Mouse (Mus musculus) layer of hippocampus, adult 11-12 months (tissue): ENCODE data around the gene Bag3.
"Not testable (repeated sequence)": the region's sequence is repeated elsewhere in the genome, so short reads cannot be mapped to it uniquely, and the experiment has no call there.

Experiments
- DNase-seq: peaks from one replicate; pipeline ENCODE4 v3.0.0; 2022; ENCODE audit warnings: low spot score

The Bag3 gene

DNA sequence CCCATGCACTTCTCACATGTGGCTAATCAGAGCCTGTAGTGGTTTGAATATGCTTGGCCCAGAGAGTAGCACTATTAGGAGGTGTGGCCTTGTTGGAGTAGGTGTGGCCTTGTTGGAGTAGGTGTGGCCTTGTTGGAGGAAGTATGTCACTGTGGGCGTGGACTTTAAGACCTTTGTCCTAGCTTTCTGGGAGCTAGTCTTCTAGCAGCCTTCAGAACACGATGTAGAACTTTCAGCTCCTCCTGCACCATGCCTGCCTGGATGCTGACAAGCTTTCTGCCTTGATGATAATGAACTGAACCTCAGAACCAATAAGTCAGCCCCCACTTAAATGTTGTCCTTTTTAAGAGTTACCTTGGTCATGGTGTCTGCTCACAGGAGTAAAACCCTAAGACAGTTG lies 46.0 kb downstream of the Bag3 start:
- DNase-seq: not testable (repeated sequence)

GRCm38 (mm10) chr7:128569987-128570656 lies 46.7 kb downstream of the Bag3 start:
- no peak for DNase-seq

DNA sequence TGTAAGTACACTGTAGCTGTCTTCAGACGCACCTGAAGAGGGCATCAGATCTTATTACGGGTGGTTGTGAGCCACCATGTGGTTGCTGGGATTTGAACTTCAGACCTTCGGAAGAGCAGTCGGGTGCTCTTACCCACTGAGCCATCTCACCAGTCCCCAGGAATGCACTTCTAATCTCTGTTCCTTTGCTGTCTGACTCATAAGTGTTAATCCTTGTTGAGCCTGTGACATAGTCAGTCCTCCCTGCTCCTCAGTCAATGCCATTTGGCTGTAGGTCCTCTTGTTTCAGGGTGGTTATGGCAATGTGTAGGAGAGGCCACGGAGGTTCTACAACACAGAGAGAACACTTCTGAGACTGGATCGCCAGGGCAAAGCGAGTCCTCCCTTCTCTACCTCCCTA lies 47.2 kb downstream of the Bag3 start:
- not testable (repeated sequence) for DNase-seq

GRCm38 (mm10) chr7:128572030-128572429 lies 48.6 kb downstream of the Bag3 start:
- no peak for DNase-seq

DNA sequence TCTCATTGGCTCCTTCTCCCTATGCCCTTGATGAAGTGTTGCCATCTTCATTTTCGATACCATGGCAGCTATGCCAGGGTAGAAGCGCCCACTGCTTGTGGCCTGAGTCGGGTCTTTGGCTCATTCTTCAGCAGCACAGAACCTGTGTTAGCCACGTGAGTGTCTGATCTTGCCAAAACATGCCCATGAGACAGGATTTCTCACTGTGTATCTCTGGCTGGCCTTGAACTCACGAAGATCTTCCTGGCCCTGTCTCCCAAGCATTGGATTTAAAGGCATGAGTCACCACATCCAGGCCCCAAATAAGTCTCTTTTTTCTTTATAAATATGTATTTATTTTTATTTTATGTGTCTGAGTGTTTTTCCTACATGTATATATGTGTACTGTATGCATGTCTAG lies 51.8 kb downstream of the Bag3 start:
- DNase-seq: no peak

- no peak for DNase-seq
These were observed 52.4 kb downstream of the Bag3 start for GRCm38 (mm10) chr7:128575794-128576193.

GRCm38 (mm10) chr7:128577607-128578006 lies 54.2 kb downstream of the Bag3 start:
- DNase-seq: no peak

GRCm38 (mm10) chr7:128578199-128578945 lies 55.0 kb downstream of the Bag3 start:
- no peak for DNase-seq

DNA sequence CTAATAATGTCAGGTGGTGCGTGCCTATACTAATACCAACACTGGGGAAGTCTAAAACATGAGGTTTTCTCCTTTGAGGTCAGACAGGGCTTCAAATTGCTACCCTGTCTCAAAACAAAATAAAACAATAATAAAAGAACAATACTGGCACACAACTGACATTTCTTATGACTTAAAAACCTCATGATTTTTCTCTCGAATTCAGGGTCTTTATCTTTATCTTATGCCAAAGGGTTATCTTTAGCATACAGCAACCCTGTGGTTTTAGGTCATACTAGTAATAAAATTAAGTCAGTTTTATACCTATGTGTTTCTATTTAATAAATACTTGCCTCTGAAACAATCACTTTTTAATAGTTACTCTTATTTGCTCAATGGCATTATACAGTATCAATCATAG lies 56.0 kb downstream of the Bag3 start:
- DNase-seq: no peak

DNA sequence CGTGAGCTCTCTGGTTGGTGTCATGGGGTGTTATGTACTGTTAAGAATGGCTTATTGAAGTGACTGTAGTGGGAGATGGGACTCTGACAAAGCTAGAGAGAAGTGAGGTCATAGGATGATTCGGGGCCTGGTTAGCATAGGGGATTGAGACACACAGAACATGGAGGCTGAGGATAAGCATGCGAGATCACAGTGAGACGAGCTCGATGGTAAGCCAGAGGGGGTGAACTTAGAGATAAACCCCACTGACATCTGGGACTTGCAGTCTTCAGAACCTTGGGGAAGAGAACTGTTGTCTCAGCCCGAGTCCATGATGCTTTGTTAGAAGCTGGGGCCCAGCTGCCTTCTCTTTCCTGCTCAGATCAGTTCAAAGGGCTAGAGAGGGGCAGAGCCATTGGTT lies 56.9 kb downstream of the Bag3 start:
- no peak for DNase-seq

GRCm38 (mm10) chr7:128581864-128582484 lies 58.6 kb downstream of the Bag3 start:
- DNase-seq: no peak

DNA sequence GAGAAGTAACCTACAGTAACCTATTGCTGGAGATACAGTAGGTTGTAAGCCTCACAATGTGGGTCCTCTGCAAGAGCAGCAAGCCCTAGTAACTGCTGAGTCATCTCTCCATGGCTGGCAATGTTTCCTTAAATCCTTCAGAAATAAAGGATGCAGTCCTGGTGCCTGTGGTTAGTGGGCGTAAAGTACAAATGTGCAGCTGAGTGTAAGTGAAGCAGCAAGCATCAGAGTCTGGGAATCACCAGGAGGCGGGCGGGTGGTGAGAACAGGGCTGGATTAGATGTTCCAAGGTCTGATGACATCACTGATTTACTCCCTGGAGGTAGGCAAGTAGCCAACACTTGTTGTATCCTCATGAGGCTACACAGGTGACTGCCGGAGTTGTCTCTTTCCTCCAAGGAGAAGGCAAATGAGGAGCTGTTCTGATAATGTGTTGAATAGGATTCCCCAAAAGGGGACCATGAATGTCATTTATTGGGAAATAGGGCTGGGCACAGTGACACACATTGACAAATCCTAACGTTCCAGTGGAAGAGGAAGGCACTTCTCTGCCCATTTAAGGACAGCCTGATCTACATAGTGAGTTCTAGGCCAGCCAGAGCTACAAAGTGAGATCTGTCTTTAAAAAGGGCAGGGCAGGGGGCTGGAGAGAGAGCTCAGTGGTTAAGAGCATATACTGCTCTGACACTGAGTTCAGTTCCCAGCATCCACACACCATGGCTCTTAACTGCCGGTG lies 60.0 kb downstream of the Bag3 start:
- DNase-seq: peak; percentile 76

DNA sequence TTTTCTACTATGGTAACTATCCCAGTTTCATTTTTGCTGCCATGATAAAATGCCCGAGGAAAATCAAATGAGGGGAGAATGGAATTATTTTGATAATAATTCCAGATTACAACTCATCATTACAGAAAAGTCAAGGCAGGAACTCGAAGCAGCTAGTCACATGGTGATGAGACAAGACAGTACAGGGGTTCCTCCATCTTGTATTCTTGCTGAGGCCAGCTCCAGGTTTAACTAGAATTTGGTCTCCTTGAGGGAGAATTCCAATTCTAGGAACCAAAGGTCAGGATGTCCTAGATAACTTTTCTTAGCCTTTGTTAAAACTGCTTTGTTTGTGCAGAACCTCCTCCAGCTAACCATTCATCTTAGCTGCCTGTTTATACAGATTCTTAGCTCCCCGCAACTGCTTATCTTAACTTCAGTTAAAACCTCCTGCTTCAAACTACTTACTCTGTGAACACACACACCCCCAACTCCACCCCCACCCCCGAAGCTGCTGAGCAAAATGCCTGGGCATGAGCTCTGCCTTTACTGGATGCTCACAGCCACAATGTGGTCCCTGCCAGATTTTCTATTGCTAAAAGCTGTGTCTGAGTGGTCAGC lies 64.0 kb downstream of the Bag3 start:
- DNase-seq: no peak

GRCm38 (mm10) chr7:128591345-128592084 lies 68.1 kb downstream of the Bag3 start:
- no peak for DNase-seq

- peak; percentile 52 for DNase-seq
These were observed 68.9 kb downstream of the Bag3 start for GRCm38 (mm10) chr7:128592118-128592935.

GRCm38 (mm10) chr7:128592936-128593241 lies 69.5 kb downstream of the Bag3 start:
- no peak for DNase-seq

DNA sequence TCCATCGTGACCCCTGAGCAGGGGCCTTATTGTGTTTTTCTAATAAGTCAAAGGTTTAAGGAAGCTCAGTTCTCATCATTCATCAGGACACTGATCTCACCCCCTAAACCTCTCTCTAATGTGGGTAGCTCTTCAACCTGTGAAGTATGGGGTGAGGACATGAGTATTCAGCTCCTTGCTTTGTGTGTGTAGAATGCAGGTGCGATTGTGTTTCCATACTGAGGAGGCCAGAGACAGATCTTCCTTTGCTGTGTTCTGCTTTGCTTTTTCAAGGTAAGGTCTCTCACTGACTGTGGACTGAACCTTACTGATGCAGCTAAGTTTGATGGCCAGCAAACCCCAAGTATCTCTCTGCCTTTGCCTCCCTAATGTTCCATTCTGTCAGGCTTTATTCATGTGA lies 72.9 kb downstream of the Bag3 start:
- DNase-seq: no peak
